Mouse (Mus musculus) E14TG2a.4 (cell line): ENCODE measurements around the gene Rhoh.

Experiments
- CTCF ChIP-seq: conservative IDR thresholded peaks from 2 replicates; pipeline ENCODE4 v1.5.1; 2014; ENCODE audit warnings: low read length
- NANOG ChIP-seq: IDR thresholded peaks from 2 replicates; pipeline ENCODE4 v1.6.1; 2014; ENCODE audit warnings: borderline replicate concordance, low read length, mixed read lengths

DNA sequence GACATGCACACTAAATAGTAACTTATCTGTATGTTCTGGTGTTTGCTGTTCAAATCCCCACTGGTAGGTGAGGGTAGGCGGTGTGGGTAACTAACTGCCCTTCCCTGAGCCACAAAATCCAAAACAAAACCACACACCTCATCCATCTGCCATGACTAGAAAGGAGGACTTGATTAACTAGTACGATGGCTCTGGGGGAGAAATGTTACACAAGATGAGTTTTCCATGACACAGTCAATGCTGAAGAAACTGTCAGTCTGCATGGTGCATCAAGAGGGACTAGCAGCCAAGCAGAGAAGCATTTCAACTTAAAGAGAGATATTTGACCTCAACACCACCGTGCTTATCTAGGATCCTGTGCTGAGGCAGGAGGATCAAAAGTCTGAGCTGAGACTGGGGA is 37.7 kb downstream of the Rhoh start:
- TF ChIP-seq CTCF, result no peak
- TF ChIP-seq NANOG, result no peak
